Mouse (Mus musculus): ENCODE results near the gene Rpl22l1.
"Not testable (repeated sequence)": the region's sequence is repeated elsewhere in the genome, so short reads cannot be mapped to it uniquely, and the experiment has no call there.

Rpl22l1 gene

GRCm38 (mm10) chr3:28805301-28806097 is at the start of gene Rpl22l1:
TSS of gene Rpl22l1 (plus strand) at chr3:28805436.
- in situ Hi-C loops (cut with MboI, MseI), result loop anchor here (25.0 kb wide), 1 partner anchor 1093 kb away; the partner anchor contains the start of gene Fndc3b

- in situ Hi-C loops (cut with MboI, MseI), result no loop called here
These were observed 49.8 kb upstream of the Rpl22l1 start for GRCm38 (mm10) chr3:28755477-28755876.

- in situ Hi-C loops (cut with MboI, MseI), result no loop called here
These were observed 43.9 kb upstream of the Rpl22l1 start for GRCm38 (mm10) chr3:28761225-28761789.

- in situ Hi-C loops (cut with MboI, MseI), result no loop called here
These were observed 38.3 kb upstream of the Rpl22l1 start for GRCm38 (mm10) chr3:28766935-28767334.

GRCm38 (mm10) chr3:28768222-28768621 is 37.0 kb upstream of the Rpl22l1 start:
- in situ Hi-C loops (cut with MboI, MseI), result no loop called here

- in situ Hi-C loops (cut with MboI, MseI), result not testable (repeated sequence)
These were observed 32.3 kb upstream of the Rpl22l1 start for GRCm38 (mm10) chr3:28772919-28773318.

GRCm38 (mm10) chr3:28775361-28775760 is 29.9 kb upstream of the Rpl22l1 start:
- in situ Hi-C loops (cut with MboI, MseI), result loop anchor here (25.0 kb wide), 1 partner anchor 1613 kb away; the partner anchor contains the start of gene Ect2

GRCm38 (mm10) chr3:28775958-28776357 is 29.3 kb upstream of the Rpl22l1 start:
- in situ Hi-C loops (cut with MboI, MseI), result loop anchor here (25.0 kb wide), 1 partner anchor 1614 kb away; the partner anchor contains the start of gene Ect2

GRCm38 (mm10) chr3:28776491-28776890 is 28.7 kb upstream of the Rpl22l1 start:
- in situ Hi-C loops (cut with MboI, MseI), result loop anchor here (25.0 kb wide), 1 partner anchor 1614 kb away; the partner anchor contains the start of gene Ect2

GRCm38 (mm10) chr3:28780511-28780910 is 24.7 kb upstream of the Rpl22l1 start:
- in situ Hi-C loops (cut with MboI, MseI), result loop anchor here (25.0 kb wide), 1 partner anchor 1618 kb away; the partner anchor contains the start of gene Ect2

- in situ Hi-C loops (cut with MboI, MseI), result loop anchor here (25.0 kb wide), 1 partner anchor 1619 kb away; the partner anchor contains the start of gene Ect2
These were observed 24.2 kb upstream of the Rpl22l1 start, which contains the start of gene Eif5a2 for GRCm38 (mm10) chr3:28780994-28781393. TSS of gene Eif5a2 (plus strand) at chr3:28781276.

- in situ Hi-C loops (cut with MboI, MseI), result loop anchor here (25.0 kb wide), 1 partner anchor 1619 kb away; the partner anchor contains the start of gene Ect2
These were observed 23.8 kb upstream of the Rpl22l1 start for GRCm38 (mm10) chr3:28781422-28781821.

- in situ Hi-C loops (cut with MboI, MseI), result loop anchor here (25.0 kb wide), 1 partner anchor 1620 kb away; the partner anchor contains the start of gene Ect2
These were observed 23.4 kb upstream of the Rpl22l1 start for GRCm38 (mm10) chr3:28781848-28782247.

- in situ Hi-C loops (cut with MboI, MseI), result loop anchor here (25.0 kb wide), 1 partner anchor 1622 kb away; the partner anchor contains the start of gene Ect2
These were observed 21.1 kb upstream of the Rpl22l1 start for GRCm38 (mm10) chr3:28784176-28784575.

- in situ Hi-C loops (cut with MboI, MseI), result loop anchor here (25.0 kb wide), 1 partner anchor 1633 kb away; the partner anchor contains the start of gene Ect2
These were observed 10.4 kb upstream of the Rpl22l1 start for GRCm38 (mm10) chr3:28794835-28795234.

- in situ Hi-C loops (cut with MboI, MseI), result loop anchor here (25.0 kb wide), 1 partner anchor 1096 kb away; the partner anchor contains the start of gene Fndc3b
These were observed 2.9 kb downstream of the Rpl22l1 start for GRCm38 (mm10) chr3:28808039-28808643.

- in situ Hi-C loops (cut with MboI, MseI), result loop anchor here (5.0 to 25.0 kb wide), 2 partner anchors 161 to 1099 kb away; partner anchors contain the start of gene Fndc3b
These were observed 6.2 kb downstream of the Rpl22l1 start for GRCm38 (mm10) chr3:28811441-28811840.

GRCm38 (mm10) chr3:28814361-28814760 is 9.1 kb downstream of the Rpl22l1 start:
- in situ Hi-C loops (cut with MboI, MseI), result loop anchor here (5.0 to 25.0 kb wide), 2 partner anchors 158 to 1102 kb away; partner anchors contain the start of gene Fndc3b

GRCm38 (mm10) chr3:28816010-28816540 is 10.8 kb downstream of the Rpl22l1 start:
- in situ Hi-C loops (cut with MboI, MseI), result loop anchor here (25.0 kb wide), 1 partner anchor 1104 kb away; the partner anchor contains the start of gene Fndc3b

- in situ Hi-C loops (cut with MboI, MseI), result no loop called here
These were observed 21.0 kb downstream of the Rpl22l1 start for GRCm38 (mm10) chr3:28826272-28826671.

GRCm38 (mm10) chr3:28827605-28828004 is 22.4 kb downstream of the Rpl22l1 start:
- in situ Hi-C loops (cut with MboI, MseI), result no loop called here

Data from T-helper 2 cell (primary cell).